Mouse (Mus musculus): ENCODE results near the gene Tiam2.

Gene Tiam2

DNA sequence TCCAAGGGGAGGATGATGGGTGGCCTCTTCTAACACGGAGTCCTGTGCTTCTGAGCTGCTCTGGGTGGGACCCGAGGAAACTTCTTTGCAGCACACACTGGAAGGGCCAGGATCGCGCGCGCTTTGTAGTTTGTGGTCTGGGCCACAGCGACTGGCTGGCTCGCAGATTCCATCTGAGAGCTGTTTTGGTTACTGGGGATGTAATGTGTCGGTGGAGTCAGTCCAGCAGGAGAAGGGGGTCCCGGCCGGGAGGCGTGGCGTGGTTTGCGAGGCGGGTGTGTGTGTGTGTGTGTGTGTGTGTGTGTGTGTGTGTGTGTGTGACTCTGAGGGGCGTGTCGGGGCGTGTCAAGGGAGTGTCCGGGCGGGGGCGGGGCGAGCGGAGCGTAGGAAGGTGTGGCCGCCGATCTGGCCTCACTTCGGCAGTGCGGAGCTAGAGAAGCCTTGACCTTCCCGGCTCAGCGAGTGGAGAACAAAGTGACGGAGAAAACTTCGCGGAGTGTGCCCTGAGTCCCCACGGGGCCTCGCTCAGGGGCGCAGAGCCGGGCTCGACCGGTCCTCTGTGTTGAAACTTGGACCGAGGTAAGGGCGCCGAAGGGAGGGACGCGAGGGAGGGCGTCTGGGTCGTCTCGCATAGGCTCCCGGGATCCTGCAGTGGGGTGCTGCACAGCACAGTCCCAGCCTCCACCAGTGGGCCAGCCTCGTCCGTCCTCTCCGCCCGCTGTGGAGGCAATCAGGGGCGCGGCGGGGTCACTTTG, at the start of gene Tiam2:
Gene Tiam2, plus strand, starts transcription at position 426 of the 755 bp plus-strand sequence.
- DNase-seq (ENCODE audit: low spot score), result peak; percentile 85

- DNase-seq (ENCODE audit: low spot score), result no peak
These were observed 46.1 kb upstream of the Tiam2 start for GRCm38 (mm10) chr17:3280321-3280720.

DNA sequence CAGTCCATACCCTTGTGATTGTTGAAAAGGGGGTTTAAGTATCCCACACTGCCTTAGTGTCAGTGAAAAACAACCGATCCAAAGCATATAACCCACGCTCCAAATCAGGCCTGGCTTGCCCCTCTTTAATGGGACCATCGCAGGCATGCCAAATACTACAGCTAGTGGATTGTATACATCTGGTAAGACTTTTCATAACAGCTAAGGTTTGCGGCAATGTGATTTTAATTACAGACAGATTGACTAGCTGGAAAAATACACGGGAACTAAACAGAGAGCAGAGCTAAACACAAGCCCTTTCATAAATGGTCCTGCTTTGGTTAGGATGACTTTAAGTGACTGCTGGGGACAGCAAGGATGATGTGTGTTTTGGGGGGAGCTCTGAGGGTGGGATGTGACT, 44.4 kb upstream of the Tiam2 start:
- no peak for DNase-seq (ENCODE audit: low spot score)

- no peak for DNase-seq (ENCODE audit: low spot score)
These were observed 41.2 kb upstream of the Tiam2 start for GRCm38 (mm10) chr17:3285030-3285671.

- no peak for DNase-seq (ENCODE audit: low spot score)
These were observed 40.1 kb upstream of the Tiam2 start for GRCm38 (mm10) chr17:3286123-3286825.

DNA sequence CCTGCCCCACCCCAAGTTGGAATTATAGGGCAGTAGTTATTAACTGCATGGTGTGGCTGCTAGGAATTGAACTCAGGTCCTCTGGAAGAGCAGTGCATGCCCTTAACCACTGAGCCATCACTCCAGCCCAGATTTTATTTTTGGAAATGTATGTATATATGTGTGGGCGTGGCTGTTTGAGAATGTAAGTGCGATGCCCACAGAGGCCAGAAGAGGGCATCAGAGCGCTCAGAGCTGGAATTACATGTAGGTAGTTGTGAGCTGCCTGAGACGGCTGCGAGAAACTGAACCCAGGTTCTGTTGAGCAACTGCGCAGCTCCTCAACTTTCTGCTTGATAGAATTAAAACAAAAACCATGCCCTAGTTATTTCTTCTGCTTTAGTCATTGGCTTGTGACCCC, 38.0 kb upstream of the Tiam2 start:
- DNase-seq (ENCODE audit: low spot score), result peak; percentile 64

GRCm38 (mm10) chr17:3295097-3295496, 31.3 kb upstream of the Tiam2 start:
- no peak for DNase-seq (ENCODE audit: low spot score)

DNA sequence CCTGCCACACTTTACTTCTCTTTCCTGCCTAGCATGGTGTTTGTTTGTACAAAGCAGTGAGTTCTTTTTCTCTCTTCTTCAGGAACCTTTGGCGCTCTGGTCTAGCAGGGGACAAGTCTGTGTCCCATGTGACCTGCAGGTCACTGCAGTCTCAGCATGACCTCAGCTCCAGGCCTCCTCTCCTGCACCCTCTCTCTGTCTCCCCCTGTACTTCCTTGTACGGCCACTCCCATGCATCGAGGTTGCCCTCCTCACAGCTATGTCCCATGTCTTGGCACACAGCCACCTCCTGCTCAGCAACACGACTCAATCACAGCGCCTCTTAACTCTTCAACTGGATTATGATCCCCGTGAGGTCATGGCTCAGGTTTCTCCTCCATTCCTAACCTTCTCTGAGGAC, 26.9 kb upstream of the Tiam2 start:
- no peak for DNase-seq (ENCODE audit: low spot score)

- DNase-seq (ENCODE audit: low spot score), result no peak
These were observed 20.4 kb upstream of the Tiam2 start for GRCm38 (mm10) chr17:3305926-3306325.

DNA sequence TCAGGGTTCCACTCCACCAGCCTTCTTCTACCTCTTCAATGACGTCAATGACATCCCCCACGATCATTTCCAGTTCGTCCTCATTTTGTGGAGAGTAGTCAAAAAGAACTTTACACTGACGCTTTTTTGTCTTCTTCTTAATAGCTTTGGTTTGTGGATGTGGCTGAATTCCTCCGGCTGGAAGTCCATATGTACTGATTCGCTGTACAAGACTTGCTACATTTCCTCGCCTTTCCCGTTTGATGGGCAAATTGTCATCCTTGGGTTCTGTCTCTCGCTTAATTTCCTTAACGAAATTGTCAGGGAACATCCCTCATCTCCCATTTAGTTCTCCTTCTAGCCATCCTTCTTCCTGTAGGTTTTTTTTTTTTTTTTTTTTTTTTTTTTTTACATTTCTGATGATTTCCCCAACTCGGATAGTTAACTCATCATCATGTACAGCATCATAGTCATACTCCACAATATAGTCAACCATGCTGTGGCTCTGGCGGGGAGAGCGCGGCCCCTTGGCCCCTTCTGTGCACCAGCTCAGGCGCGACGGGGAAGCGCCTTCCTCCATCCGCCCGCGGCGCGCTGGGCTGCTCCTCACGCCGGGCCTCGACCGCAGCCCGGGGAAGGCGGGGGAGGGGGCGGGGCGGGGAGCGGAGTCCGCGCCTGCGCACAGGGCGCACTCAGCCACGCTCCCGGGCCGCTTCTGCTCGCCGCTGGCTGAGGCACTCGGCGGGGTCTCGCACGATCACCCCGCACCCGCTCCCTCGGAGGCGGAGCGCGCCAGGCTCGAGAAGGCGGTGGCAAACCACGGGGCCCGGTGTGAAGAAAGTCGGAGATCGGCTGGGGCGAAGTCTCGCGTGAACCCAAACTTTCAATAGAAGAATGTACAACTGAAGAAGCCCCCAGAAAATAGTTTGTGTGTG, 12.4 kb upstream of the Tiam2 start:
- peak; percentile 78 for DNase-seq (ENCODE audit: low spot score)

DNA sequence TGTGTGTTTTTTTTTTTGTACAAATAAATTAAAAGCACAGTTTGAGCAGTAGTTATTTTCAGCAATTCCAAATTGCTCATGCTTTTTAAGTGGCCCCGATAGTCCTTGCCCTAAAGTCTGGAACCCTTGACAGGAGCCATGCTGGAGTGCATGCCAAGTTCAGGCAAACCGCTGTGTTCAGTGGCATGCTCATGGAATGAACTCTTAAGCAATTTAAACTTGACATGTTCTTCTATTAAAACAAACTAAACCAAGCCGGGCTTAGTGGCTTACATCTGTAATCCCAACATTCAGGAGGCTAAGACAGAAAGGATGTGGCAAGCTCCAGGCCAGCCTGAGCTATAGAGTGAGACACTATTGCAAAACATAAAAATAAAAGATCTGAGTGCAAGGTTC, 11.8 kb upstream of the Tiam2 start:
- DNase-seq (ENCODE audit: low spot score), result peak; percentile 39

GRCm38 (mm10) chr17:3315581-3315980, 10.8 kb upstream of the Tiam2 start:
- no peak for DNase-seq (ENCODE audit: low spot score)

GRCm38 (mm10) chr17:3326903-3327279, 518 bp downstream of the Tiam2 start:
- no peak for DNase-seq (ENCODE audit: low spot score)

GRCm38 (mm10) chr17:3327335-3327734, 962 bp downstream of the Tiam2 start:
- DNase-seq (ENCODE audit: low spot score), result no peak

DNA sequence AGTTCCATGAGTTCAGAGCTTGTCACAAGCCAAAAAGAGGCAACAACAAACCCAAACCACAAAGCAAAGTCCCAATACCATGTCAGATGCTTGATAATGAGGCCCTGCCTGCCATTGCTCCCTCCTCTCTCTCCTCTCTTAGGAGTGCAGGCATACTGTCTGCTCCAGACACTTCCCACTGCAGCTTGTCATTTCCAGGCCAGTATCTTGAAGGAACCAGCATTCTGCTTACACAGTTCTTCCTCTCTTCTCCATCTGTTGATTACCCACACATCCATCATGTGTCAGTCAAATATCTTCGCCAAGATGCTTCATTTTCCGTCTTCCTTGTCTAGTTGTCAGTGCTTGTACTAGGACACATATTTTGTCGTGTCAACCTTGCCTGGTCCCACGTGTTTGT, 2.4 kb downstream of the Tiam2 start:
- DNase-seq (ENCODE audit: low spot score), result no peak

GRCm38 (mm10) chr17:3329429-3329828, 3.1 kb downstream of the Tiam2 start:
- no peak for DNase-seq (ENCODE audit: low spot score)

DNA sequence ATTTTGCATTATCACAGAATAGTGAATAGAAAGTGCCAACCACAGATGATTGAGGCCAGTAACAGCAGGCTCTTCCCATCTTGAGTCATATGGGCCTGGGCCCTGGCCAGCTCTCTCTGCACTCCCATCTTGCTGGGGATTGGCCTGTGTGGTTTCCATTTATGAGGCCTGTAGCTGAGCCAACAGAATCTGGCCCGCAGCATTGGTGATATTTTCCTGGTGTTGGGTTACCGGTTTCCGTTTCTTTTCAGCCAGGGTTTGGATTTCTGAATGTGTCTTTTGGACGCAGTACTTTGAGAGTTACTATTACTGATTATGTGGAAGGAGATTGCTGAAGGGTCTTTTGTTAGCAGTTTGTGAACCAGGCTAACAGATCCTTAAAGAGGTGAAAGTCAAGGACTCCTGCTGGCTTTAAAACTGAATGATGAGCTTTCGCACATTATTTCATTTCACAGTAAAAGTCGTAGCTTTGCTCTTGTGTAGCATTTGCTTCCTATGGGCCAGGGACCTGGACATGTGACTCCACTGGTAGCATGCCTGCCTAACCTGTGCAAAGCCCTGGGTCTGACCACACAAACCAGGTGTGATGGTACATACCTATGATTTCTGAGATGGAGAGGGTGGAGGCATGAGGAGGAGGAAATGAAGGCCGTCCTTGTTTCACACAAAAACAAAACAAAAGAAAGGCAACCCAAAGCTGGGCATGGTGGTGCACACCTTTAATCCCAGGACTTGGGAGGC, 5.5 kb downstream of the Tiam2 start:
- DNase-seq (ENCODE audit: low spot score), result peak; percentile 94

GRCm38 (mm10) chr17:3336161-3336739, 9.9 kb downstream of the Tiam2 start:
- DNase-seq (ENCODE audit: low spot score), result no peak

DNA sequence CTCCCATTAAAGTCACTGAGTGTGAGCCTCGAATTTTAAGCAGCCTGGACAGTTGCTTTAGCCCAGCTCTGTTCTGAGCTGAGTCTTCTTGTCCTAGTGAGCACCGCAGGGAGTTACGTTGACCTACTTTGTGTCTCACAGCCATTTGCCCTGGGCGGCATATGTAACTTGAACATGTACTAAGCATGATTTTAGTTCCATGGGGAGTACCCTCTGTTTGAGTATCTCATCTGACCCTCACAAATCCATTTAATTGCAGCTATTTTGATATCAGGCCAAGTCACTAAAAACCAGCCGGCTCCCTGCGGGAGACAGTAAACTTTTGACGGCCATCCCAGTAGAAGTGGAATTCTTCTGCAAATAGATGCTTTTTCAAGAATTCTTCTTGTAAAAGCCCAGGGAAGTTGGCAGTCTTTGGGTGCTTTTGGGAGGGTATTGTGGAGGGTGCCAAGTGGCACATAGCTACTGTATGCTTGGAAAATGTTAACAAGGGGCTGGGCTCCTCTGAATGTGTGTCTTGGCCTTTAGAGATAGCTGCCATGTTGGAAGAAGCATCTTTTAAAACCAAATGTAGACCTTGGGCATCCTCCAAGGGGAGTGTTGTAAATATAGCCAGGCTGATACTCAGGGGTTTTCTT, 10.6 kb downstream of the Tiam2 start:
- no peak for DNase-seq (ENCODE audit: low spot score)

DNA sequence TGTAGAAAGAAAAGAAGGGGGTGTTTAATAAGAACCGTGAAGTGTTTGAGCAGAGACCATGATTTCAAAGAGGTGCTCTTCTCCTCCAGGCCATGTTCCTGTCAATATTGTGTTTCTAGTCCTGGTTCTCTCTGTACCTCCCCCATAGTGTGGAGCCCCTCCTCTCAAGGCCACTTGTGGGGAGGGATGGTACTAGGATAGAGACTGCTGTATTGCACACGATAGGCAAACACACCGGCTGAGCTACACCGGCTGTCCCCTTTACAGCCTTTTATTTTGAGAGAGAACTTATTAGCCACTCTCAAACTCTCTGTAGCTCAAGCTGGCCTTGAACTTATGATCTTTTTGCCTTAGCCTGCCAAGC, 11.1 kb downstream of the Tiam2 start:
- no peak for DNase-seq (ENCODE audit: low spot score)

- no peak for DNase-seq (ENCODE audit: low spot score)
These were observed 12.4 kb downstream of the Tiam2 start for GRCm38 (mm10) chr17:3338821-3339220.

Measured in adipocyte (in vitro differentiated cells).